Mouse (Mus musculus) CH12.LX (cell line): ENCODE measurements around the gene Ddx41. TPM values are rescaled to one million over a fixed set of nuclear protein-coding genes. Genes with fewer than 3 reads are reported as not detected.

Experiments
- DNase-seq: peaks from one replicate; pipeline ENCODE4 v3.0.0-alpha.2; 2013; ENCODE audit errors: extremely low read depth
- H3K27ac ChIP-seq: 2 replicates; pipeline ENCODE4 v1.5.1; 2012; ENCODE audit warnings: low read depth, mild to moderate bottlenecking, control low read depth, moderate library complexity; ENCODE audit not compliant: insufficient read depth
- H3K27me3 ChIP-seq: replicated peaks from 2 replicates; pipeline ENCODE3; 2012; ENCODE audit warnings: inconsistent platforms
- H3K36me3 ChIP-seq, 2 experiments: replicated peaks in 1 of 2; 2 replicates each; pipeline versions ENCODE3 to v1.6.1; 2012; ENCODE audit warnings: inconsistent platforms in 1 of 2, low read length in 1 of 2, mild to moderate bottlenecking in 1 of 2, mixed read lengths in 1 of 2, moderate library complexity in 1 of 2; ENCODE audit not compliant: control insufficient read depth in 1 of 2, insufficient read depth in 1 of 2
- H3K4me1 ChIP-seq, 2 experiments: 2 replicates each; pipeline ENCODE4 v1.6.1; 2012; ENCODE audit warnings: inconsistent platforms in 1 of 2, moderate library complexity in 1 of 2; ENCODE audit not compliant: insufficient read depth in 2 of 2, control insufficient read depth in 1 of 2
- H3K4me2 ChIP-seq: 2 replicates; pipeline ENCODE4 v1.6.1; 2012; ENCODE audit warnings: low read depth, mild to moderate bottlenecking, control low read depth; ENCODE audit not compliant: poor library complexity, insufficient read depth, severe bottlenecking
- H3K4me3 ChIP-seq, 3 experiments: fragments of 150-350 bp in 1 of 3; sonication (generic) in 1 of 3; replicated peaks in 1 of 3; 2 replicates each; pipeline versions ENCODE3 to v1.5.1; 2011 to 2012; ENCODE audit warnings: low read depth in 2 of 3, low read length in 2 of 3, mild to moderate bottlenecking in 2 of 3, moderate library complexity in 2 of 3, control low read depth in 1 of 3, improper control_type of control experiment in 1 of 3, inconsistent platforms in 1 of 3, mixed read lengths in 1 of 3; ENCODE audit not compliant: poor library complexity in 1 of 3
- H3K79me2 ChIP-seq: replicated peaks from 2 replicates; pipeline ENCODE4 v1.6.1; 2012; ENCODE audit warnings: mild to moderate bottlenecking, moderate library complexity; ENCODE audit not compliant: control insufficient read depth, poor library complexity, insufficient read depth, severe bottlenecking; ENCODE audit errors: extremely low read depth
- H3K9ac ChIP-seq: 2 replicates; pipeline ENCODE4 v1.6.1; 2012; ENCODE audit warnings: low read depth, mild to moderate bottlenecking, control low read depth, moderate library complexity; ENCODE audit not compliant: insufficient read depth
- H3K9me3 ChIP-seq: replicated peaks from 2 replicates; pipeline ENCODE3; 2012; ENCODE audit warnings: low read length, inconsistent platforms, mixed read lengths
- CHD2 ChIP-seq: IDR thresholded peaks from 2 replicates; pipeline ENCODE4 v1.6.1; 2011; ENCODE audit warnings: low read length, improper control_type of control experiment
- E2F4 ChIP-seq: IDR thresholded peaks from 2 replicates; pipeline ENCODE4 v1.6.1; 2011; ENCODE audit warnings: low read depth, low read length, improper control_type of control experiment; ENCODE audit not compliant: insufficient replicate concordance
- ELF1 ChIP-seq: IDR thresholded peaks from 2 replicates; pipeline ENCODE4 v1.6.1; 2014; ENCODE audit warnings: low read depth, mild to moderate bottlenecking, inconsistent platforms, low read length, improper control_type of control experiment
- EP300 ChIP-seq: IDR thresholded peaks from 2 replicates; pipeline ENCODE4 v1.6.1; 2011; ENCODE audit warnings: low read length, improper control_type of control experiment
- IRF4 ChIP-seq: IDR thresholded peaks from 2 replicates; pipeline ENCODE4 v1.6.1; 2014; ENCODE audit warnings: low read depth, mild to moderate bottlenecking, inconsistent platforms, low read length, improper control_type of control experiment
- JUN ChIP-seq: IDR thresholded peaks from 2 replicates; pipeline ENCODE4 v1.6.1; 2011; ENCODE audit warnings: low read depth, mild to moderate bottlenecking, low read length, improper control_type of control experiment, moderate library complexity; ENCODE audit not compliant: insufficient read depth
- MAZ ChIP-seq: IDR thresholded peaks from 2 replicates; pipeline ENCODE4 v1.6.1; 2012; ENCODE audit warnings: low read depth, mild to moderate bottlenecking, inconsistent platforms, low read length, improper control_type of control experiment, moderate library complexity
- MXI1 ChIP-seq: IDR thresholded peaks from 2 replicates; pipeline ENCODE4 v1.6.1; 2011; ENCODE audit warnings: mild to moderate bottlenecking, low read depth, low read length, improper control_type of control experiment
- POLR2A ChIP-seq: IDR thresholded peaks from 2 replicates; pipeline ENCODE4 v1.6.1; 2011; ENCODE audit warnings: low read depth, mild to moderate bottlenecking, improper control_type of control experiment, low read length
- POLR2AphosphoS2 ChIP-seq: IDR thresholded peaks from 2 replicates; pipeline ENCODE4 v1.6.1; 2011; ENCODE audit warnings: low read depth, low read length, improper control_type of control experiment
- RAD21 ChIP-seq: IDR thresholded peaks from 2 replicates; pipeline ENCODE4 v1.6.1; 2011; ENCODE audit warnings: low read depth, mild to moderate bottlenecking, low read length, improper control_type of control experiment, moderate library complexity
- RCOR1 ChIP-seq: conservative IDR thresholded peaks from 2 replicates; pipeline ENCODE4 v1.6.1; 2012; ENCODE audit warnings: low read depth, mild to moderate bottlenecking, inconsistent platforms, low read length, improper control_type of control experiment
- SIN3A ChIP-seq: IDR thresholded peaks from 2 replicates; pipeline ENCODE4 v1.6.1; 2012; ENCODE audit warnings: low read length, improper control_type of control experiment, inconsistent platforms
- TBP ChIP-seq: conservative IDR thresholded peaks from 2 replicates; pipeline ENCODE4 v1.6.1; 2011; ENCODE audit warnings: low read depth, low read length, improper control_type of control experiment
- USF2 ChIP-seq: conservative IDR thresholded peaks from 2 replicates; pipeline ENCODE4 v1.6.1; 2011; ENCODE audit warnings: low read depth, low read length, improper control_type of control experiment
- ZNF384 ChIP-seq: IDR thresholded peaks from 2 replicates; pipeline ENCODE4 v1.6.1; 2012; ENCODE audit warnings: low read depth, low read length, improper control_type of control experiment, inconsistent platforms
- dilution Hi-C: fragments of 300-500 bp; cut with MboI; formaldehyde crosslinking; loops from 2 replicates; pipeline ENCODE4 v1.14.3; 2020; ENCODE audit warnings: low sequenced_read_pairs; ENCODE audit not compliant: extremely low pct_unique_long_range_greater_than_20kb, extremely low pct_ligation_motif_present
- in situ Hi-C: fragments of 300-500 bp; cut with MboI; formaldehyde crosslinking; loops from 3 replicates; pipeline ENCODE4 v1.14.3; 2019; ENCODE audit warnings: low sequenced_read_pairs, low pct_ligation_motif_present, low pct_unique_long_range_greater_than_20kb, mixed read lengths
- polyA plus RNA-seq: library from polyadenylated mRNA; unstranded; fragments of >175 nt; gene quantifications from 2 replicates; pipeline ENCODE4 v1.2.1, GENCODE M21; 2012; ENCODE audit warnings: low read depth; ENCODE audit not compliant: insufficient read length
- total RNA-seq, 2 experiments: library from RNA; depleted of rRNA; stranded (reverse); fragments of 300-350 nt in 1 of 2; fragments of >200 nt in 1 of 2; gene quantifications; 2 replicates each; pipeline ENCODE4 v1.2.3; 2012 to 2014

Gene Ddx41
- total and polyA plus RNA-seq, 3 experiments: 56.6 to 107 (median 95.3) TPM

DNA sequence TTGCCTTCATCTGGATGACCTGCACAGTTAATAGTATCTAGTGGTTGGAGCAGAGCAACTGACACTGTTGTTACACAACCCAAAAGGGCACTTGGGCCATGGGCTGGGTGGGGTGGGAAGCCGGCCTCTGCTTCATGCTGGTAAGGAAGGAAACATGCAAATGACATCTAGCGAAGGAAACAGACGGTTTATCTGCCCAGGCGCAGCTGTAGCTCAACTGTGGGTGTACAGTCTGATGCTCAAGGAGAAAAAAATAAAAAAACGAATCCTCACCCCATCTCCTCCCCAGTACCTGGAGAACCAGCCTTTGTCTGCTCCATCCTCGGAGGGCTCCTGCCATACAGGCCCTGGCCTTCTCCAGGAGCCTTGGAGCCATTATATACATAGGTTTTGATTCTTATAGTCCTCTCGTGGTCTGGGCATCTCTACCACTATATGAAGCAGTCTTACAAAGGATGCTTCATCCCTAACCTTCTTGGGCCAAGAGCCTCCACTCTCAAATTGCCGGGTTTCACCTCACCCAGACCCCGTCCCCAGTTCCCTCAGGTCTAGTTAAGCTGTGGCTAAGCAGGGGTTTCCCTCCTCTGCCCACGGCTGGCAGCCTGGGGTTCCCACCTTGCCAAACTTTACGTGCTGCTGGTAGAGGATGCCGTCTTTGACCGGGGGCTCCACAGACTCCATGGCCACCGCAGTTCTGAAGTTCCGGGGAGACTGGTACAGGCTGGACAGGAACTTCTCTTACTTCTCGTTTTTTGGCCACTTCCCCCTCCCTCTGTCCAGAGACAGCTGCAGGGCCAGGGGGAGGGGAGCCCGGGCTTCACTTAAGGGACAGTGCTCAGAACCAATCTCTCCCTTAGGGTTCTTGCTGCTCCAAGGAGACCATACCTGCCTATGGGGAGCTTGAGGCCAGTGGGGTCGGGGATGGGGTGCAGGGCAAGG is 8.4 kb downstream of the Ddx41 start (continued):
- TF ChIP-seq MAZ: peak; percentile 90
- no peak for TF ChIP-seq E2F4
- TF ChIP-seq RCOR1: 0 out of 2 replicates have a peak, but pooled peaks have one; percentile 64
- TF ChIP-seq USF2: no peak
- TF ChIP-seq JUN: no peak
- peak; percentile 69 for TF ChIP-seq ELF1

DNA sequence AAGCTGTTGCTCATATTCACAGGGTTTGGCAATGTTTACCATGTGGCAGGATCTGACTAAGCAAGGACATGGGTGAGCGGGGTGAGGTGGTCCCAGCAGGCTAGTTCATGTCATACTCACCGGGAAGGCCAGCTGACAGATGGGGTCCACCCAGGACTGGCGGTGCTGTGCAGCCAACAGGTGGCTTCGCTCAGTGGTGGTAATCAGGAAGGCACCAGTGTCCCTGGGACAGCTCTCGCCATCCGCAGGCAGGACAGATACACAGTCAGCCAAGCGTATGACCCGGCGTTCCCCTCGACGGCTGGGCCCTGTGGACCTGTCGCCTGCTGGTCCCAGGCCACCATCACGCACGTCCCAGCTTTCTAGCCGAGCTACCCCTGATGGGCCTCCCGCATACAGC is 9.2 kb downstream of the Ddx41 start:
- dilution Hi-C loops (no loop called here), in situ Hi-C loops (no loop called here)
- DNase-seq: no peak
- TF ChIP-seq POLR2AphosphoS2 (no peak), TBP (no peak), CHD2 (no peak), MXI1 (no peak), IRF4 (no peak), ZNF384 (no peak), RAD21 (no peak), POLR2A (no peak), SIN3A (no peak), MAZ (no peak), EP300 (no peak)
- Histone ChIP-seq H3K4me3 (peak overlapping the region; percentile 60 to 84 (median 80)), H3K9ac (peak overlapping the region; percentile 94), H3K4me1 (peaks cover 33 to 57% of the 10 kb centered on the region in 2 experiments), H3K27me3 (no peaks in the 10 kb centered on the region), H3K36me3 (peaks cover 65 to 66% of the 10 kb centered on the region in 2 experiments), H3K79me2 (peaks cover 2% of the 10 kb centered on the region; the same call in 1 of the 2 replicates), H3K27ac (peak overlapping the region; percentile 99), H3K9me3 (no peaks in the 10 kb centered on the region), H3K4me2 (peak overlapping the region; percentile 67)
